Mouse (Mus musculus) C2C12 (cell line): Measurements from ENCODE around the gene Slc25a38. TPM values are rescaled to one million over a fixed set of nuclear protein-coding genes. Genes with fewer than 3 reads are reported as not detected.
A peak's percentile ranks its signal among the peaks of the same experiment; 100 is the strongest.

ENCODE experiments used
- H3K27me3 ChIP-seq: one replicate; pipeline ENCODE4 v1.6.1; 2011; ENCODE audit not compliant: control insufficient read depth, insufficient read depth, insufficient read length
- H3K36me3 ChIP-seq: one replicate; pipeline ENCODE4 v1.6.1; 2011; ENCODE audit not compliant: control insufficient read depth, insufficient read depth
- H3K4me3 ChIP-seq: one replicate; pipeline ENCODE4 v1.5.1; 2011; ENCODE audit warnings: mild to moderate bottlenecking, control low read depth; ENCODE audit not compliant: poor library complexity, insufficient read depth, severe bottlenecking
- H3K79me2 ChIP-seq: one replicate; pipeline ENCODE4 v1.6.1; 2011; ENCODE audit not compliant: control insufficient read depth, insufficient read depth
- H3K79me3 ChIP-seq: one replicate; pipeline ENCODE4 v1.6.1; 2011; ENCODE audit warnings: low read depth, control low read depth
- H3ac ChIP-seq: one replicate; pipeline ENCODE3; 2011; ENCODE audit warnings: low read depth; ENCODE audit not compliant: control insufficient read depth, insufficient read length
- CEBPB ChIP-seq: IDR thresholded peaks from one replicate; pipeline ENCODE4 v1.6.1; 2011; ENCODE audit warnings: low read depth, mild to moderate bottlenecking, control low read depth, moderate library complexity
- CTCF ChIP-seq: IDR thresholded peaks from one replicate; pipeline ENCODE4 v1.5.1; 2011; ENCODE audit not compliant: control insufficient read depth, insufficient read depth, insufficient read length
- FOSL1 ChIP-seq: IDR thresholded peaks from one replicate; pipeline ENCODE4 v1.8.0; 2011; ENCODE audit warnings: mild to moderate bottlenecking, low read length; ENCODE audit not compliant: poor library complexity, insufficient read depth, severe bottlenecking
- MAX ChIP-seq: IDR thresholded peaks from one replicate; pipeline ENCODE4 v1.6.1; 2011; ENCODE audit warnings: mild to moderate bottlenecking, control low read depth
- MYOD1 ChIP-seq: IDR thresholded peaks from one replicate; pipeline ENCODE4 v1.6.1; 2011; ENCODE audit warnings: low read depth; ENCODE audit not compliant: control insufficient read depth, insufficient read length
- MYOG ChIP-seq: IDR thresholded peaks from one replicate; pipeline ENCODE4 v1.6.1; 2011; ENCODE audit not compliant: control insufficient read depth, insufficient read length; ENCODE audit errors: extremely low read depth
- USF1 ChIP-seq: IDR thresholded peaks from one replicate; pipeline ENCODE4 v1.6.1; 2011; ENCODE audit warnings: low read depth, mild to moderate bottlenecking, control low read depth, moderate library complexity
- long read RNA-seq, 2 experiments: library from polyadenylated mRNA; unstranded; transcript quantifications; one replicate each; pipeline ENCODE4 v2.0.0; 2019 to 2020
- polyA plus RNA-seq: library from polyadenylated mRNA; unstranded; fragments of >200 nt; fragmentation: generic; extraction: Trizol; gene quantifications from one replicate; pipeline ENCODE4 v1.2.1, GENCODE M21; 2012; ENCODE audit warnings: missing spikeins

Gene Slc25a38
- 17.1 TPM for polyA plus RNA-seq
- long read RNA-seq, experiment 1, partial matches to known transcripts = 0 of 7 reads
- long read RNA-seq, experiment 1, other reads (novel, unspliced or antisense) = 5 of 7 reads
- long read RNA-seq, experiment 2, transcript Slc25a38-205 (8 exons, 961 nt) = minor isoform, 9 of 47 reads
- long read RNA-seq, experiment 2, transcript Slc25a38-201 (7 exons, 1,791 nt) = major isoform, 26 of 47 reads
- long read RNA-seq, experiment 2, partial matches to known transcripts = 1 of 47 reads
- long read RNA-seq, experiment 2, other reads (novel, unspliced or antisense) = 11 of 47 reads

GRCm38 (mm10) chr9:120110211-120111018, at the start of gene Slc25a38:
Gene Slc25a38, plus strand, starts transcription at chr9:120110374.
- TF ChIP-seq CTCF (peak; percentile 56), MYOD1 (no peak), USF1 (no peak)
- Histone ChIP-seq H3K79me3 (peaks cover 10% of the 10 kb centered on the region), H3K4me3 (peak within 1 kb of the TSS; percentile 61)

GRCm38 (mm10) chr9:120064317-120064716, 45.9 kb upstream of the Slc25a38 start:
- TF ChIP-seq CTCF = no peak
- TF ChIP-seq MYOD1 = no peak
- TF ChIP-seq USF1 = no peak
- TF ChIP-seq FOSL1 = no peak
- no peak overlapping the region for H3ac ChIP-seq
- H3K4me3 ChIP-seq = no peak overlapping the region
- H3K79me3 ChIP-seq = no peaks in the 10 kb centered on the region
- peaks cover 5% of the 10 kb centered on the region for H3K27me3 ChIP-seq
- no peaks in the 10 kb centered on the region for H3K79me2 ChIP-seq
- no peaks in the 10 kb centered on the region for H3K36me3 ChIP-seq

More at GRCm38 (mm10) chr9:120110211-120111018, at the start of gene Slc25a38:
- Histone ChIP-seq H3ac (peak within 1 kb of the TSS; percentile 64), H3K36me3 (no peaks in the 10 kb centered on the region), H3K27me3 (no peaks in the 10 kb centered on the region), H3K79me2 (peaks cover 32% of the 10 kb centered on the region)

GRCm38 (mm10) chr9:120067609-120068008, 42.6 kb upstream of the Slc25a38 start:
- H3K79me2 ChIP-seq = no peaks in the 10 kb centered on the region
- TF ChIP-seq CTCF (no peak), MYOD1 (no peak), MAX (no peak), USF1 (no peak), FOSL1 (no peak), CEBPB (no peak), MYOG (no peak)
- no peaks in the 10 kb centered on the region for H3K79me3 ChIP-seq
- no peaks in the 10 kb centered on the region for H3K36me3 ChIP-seq
- H3ac ChIP-seq = no peak overlapping the region
- H3K4me3 ChIP-seq = no peak overlapping the region
- H3K27me3 ChIP-seq = peaks cover 5% of the 10 kb centered on the region

GRCm38 (mm10) chr9:120068047-120068446, 42.1 kb upstream of the Slc25a38 start:
- H3K4me3 ChIP-seq = no peak overlapping the region
- H3K36me3 ChIP-seq = no peaks in the 10 kb centered on the region
- peaks cover 5% of the 10 kb centered on the region for H3K27me3 ChIP-seq
- H3K79me2 ChIP-seq = no peaks in the 10 kb centered on the region
- TF ChIP-seq USF1 (no peak), CEBPB (no peak), CTCF (no peak), MYOG (no peak), FOSL1 (no peak)
- H3K79me3 ChIP-seq = no peaks in the 10 kb centered on the region
- no peak overlapping the region for H3ac ChIP-seq

GRCm38 (mm10) chr9:120069779-120070178, 40.4 kb upstream of the Slc25a38 start, which contains the start of gene Cx3cr1:
Gene Cx3cr1, minus strand, starts transcription at chr9:120069879.
- Histone ChIP-seq H3K79me3 (no peaks in the 10 kb centered on the region), H3K36me3 (no peaks in the 10 kb centered on the region), H3K27me3 (peaks cover 3% of the 10 kb centered on the region), H3ac (no peak within 1 kb of the TSS), H3K79me2 (no peaks in the 10 kb centered on the region), H3K4me3 (no peak within 1 kb of the TSS)
- no peak for TF ChIP-seq MYOD1

GRCm38 (mm10) chr9:120071251-120071650, 38.9 kb upstream of the Slc25a38 start:
- Histone ChIP-seq H3ac (no peak overlapping the region), H3K36me3 (no peaks in the 10 kb centered on the region), H3K27me3 (peaks cover 4% of the 10 kb centered on the region), H3K79me2 (no peaks in the 10 kb centered on the region), H3K4me3 (no peak overlapping the region), H3K79me3 (no peaks in the 10 kb centered on the region)
- no peak for TF ChIP-seq MYOG
- no peak for TF ChIP-seq CTCF
- TF ChIP-seq USF1 = no peak
- TF ChIP-seq MYOD1 = no peak
- TF ChIP-seq CEBPB = no peak
- TF ChIP-seq MAX = no peak
- no peak for TF ChIP-seq FOSL1
